Mouse (Mus musculus): ENCODE data around the gene Rpp38.

Gene Rpp38

GRCm38 (mm10) chr2:3286243-3286642 is 46.2 kb downstream of the Rpp38 start:
- in situ Hi-C loops (cut with MboI; ENCODE audit: low sequenced_read_pairs) = no loop called here

- in situ Hi-C loops (cut with MboI; ENCODE audit: low sequenced_read_pairs) = no loop called here
These were observed 46.7 kb downstream of the Rpp38 start for GRCm38 (mm10) chr2:3285709-3286108.

GRCm38 (mm10) chr2:3285181-3285530 is 47.3 kb downstream of the Rpp38 start:
- in situ Hi-C loops (cut with MboI; ENCODE audit: low sequenced_read_pairs) = no loop called here

GRCm38 (mm10) chr2:3284473-3285180 is 47.8 kb downstream of the Rpp38 start:
- in situ Hi-C loops (cut with MboI; ENCODE audit: low sequenced_read_pairs) = no loop called here

- in situ Hi-C loops (cut with MboI; ENCODE audit: low sequenced_read_pairs) = no loop called here
These were observed 48.6 kb downstream of the Rpp38 start, which contains the start of gene Nmt2 for GRCm38 (mm10) chr2:3283602-3284472. Nmt2 (plus strand) TSS chr2:3284212.

- in situ Hi-C loops (cut with MboI; ENCODE audit: low sequenced_read_pairs) = no loop called here
These were observed 49.4 kb downstream of the Rpp38 start for GRCm38 (mm10) chr2:3282866-3283601.

GRCm38 (mm10) chr2:3281311-3281710 is 51.1 kb downstream of the Rpp38 start:
- in situ Hi-C loops (cut with MboI; ENCODE audit: low sequenced_read_pairs) = no loop called here
